Mouse (Mus musculus): ENCODE results near the gene Nup214. TPM values are rescaled to one million over a fixed set of nuclear protein-coding genes. Genes with fewer than 3 reads are reported as not detected.

Gene Nup214
- polyA plus RNA-seq, 1 experiment: 42.2 TPM

- H3K27me3 ChIP-seq (ENCODE audit: control insufficient read depth, insufficient read depth, insufficient read length): peaks cover 71% of the 10 kb centered on the region
- TF ChIP-seq MAX (IDR thresholded peaks at IDR 0.05) (no peak), MYOG (IDR thresholded peaks at IDR 0.05; ENCODE audit: control insufficient read depth, extremely low read depth, insufficient read length) (no peak), MYOD1 (IDR thresholded peaks at IDR 0.05; ENCODE audit: control insufficient read depth, insufficient read length, low read depth) (no peak), FOSL1 (IDR thresholded peaks at IDR 0.05; ENCODE audit: insufficient read depth, low read length, poor library complexity, severe bottlenecking) (no peak), CEBPB (IDR thresholded peaks at IDR 0.05; ENCODE audit: low read depth) (no peak), CTCF (IDR thresholded peaks at IDR 0.05; ENCODE audit: control insufficient read depth, insufficient read depth, insufficient read length) (no peak), USF1 (IDR thresholded peaks at IDR 0.05; ENCODE audit: low read depth) (no peak)
- no peaks in the 10 kb centered on the region for H3K36me3 ChIP-seq (ENCODE audit: control insufficient read depth, insufficient read depth)
- no peak overlapping the region for H3ac ChIP-seq (ENCODE audit: control insufficient read depth, insufficient read length, low read depth)
- H3K4me3 ChIP-seq (ENCODE audit: insufficient read depth, poor library complexity, severe bottlenecking): no peak overlapping the region
- no peaks in the 10 kb centered on the region for H3K79me2 ChIP-seq (ENCODE audit: control insufficient read depth, insufficient read depth)
- H3K79me3 ChIP-seq (ENCODE audit: low read depth): no peaks in the 10 kb centered on the region
Observed at GRCm38 (mm10) chr2:32080681-32081080, 106.4 kb downstream of the Nup214 start.

GRCm38 (mm10) chr2:32081296-32081929 lies 107.2 kb downstream of the Nup214 start:
- H3K79me2 ChIP-seq (ENCODE audit: control insufficient read depth, insufficient read depth): no peaks in the 10 kb centered on the region
- H3ac ChIP-seq (ENCODE audit: control insufficient read depth, insufficient read length, low read depth): no peak overlapping the region
- no peaks in the 10 kb centered on the region for H3K36me3 ChIP-seq (ENCODE audit: control insufficient read depth, insufficient read depth)
- peaks cover 77% of the 10 kb centered on the region for H3K27me3 ChIP-seq (ENCODE audit: control insufficient read depth, insufficient read depth, insufficient read length)
- no peak overlapping the region for H3K4me3 ChIP-seq (ENCODE audit: insufficient read depth, poor library complexity, severe bottlenecking)
- H3K79me3 ChIP-seq (ENCODE audit: low read depth): no peaks in the 10 kb centered on the region
- TF ChIP-seq CTCF (IDR thresholded peaks at IDR 0.05; ENCODE audit: control insufficient read depth, insufficient read depth, insufficient read length) (no peak), USF1 (IDR thresholded peaks at IDR 0.05; ENCODE audit: low read depth) (no peak), CEBPB (IDR thresholded peaks at IDR 0.05; ENCODE audit: low read depth) (no peak), MYOD1 (IDR thresholded peaks at IDR 0.05; ENCODE audit: control insufficient read depth, insufficient read length, low read depth) (no peak), FOSL1 (IDR thresholded peaks at IDR 0.05; ENCODE audit: insufficient read depth, low read length, poor library complexity, severe bottlenecking) (no peak), MAX (IDR thresholded peaks at IDR 0.05) (no peak), MYOG (IDR thresholded peaks at IDR 0.05; ENCODE audit: control insufficient read depth, extremely low read depth, insufficient read length) (no peak)

GRCm38 (mm10) chr2:32082229-32082628 lies 108.0 kb downstream of the Nup214 start:
- Histone ChIP-seq H3ac (ENCODE audit: control insufficient read depth, insufficient read length, low read depth) (no peak overlapping the region), H3K4me3 (ENCODE audit: insufficient read depth, poor library complexity, severe bottlenecking) (no peak overlapping the region), H3K36me3 (ENCODE audit: control insufficient read depth, insufficient read depth) (no peaks in the 10 kb centered on the region), H3K79me2 (ENCODE audit: control insufficient read depth, insufficient read depth) (no peaks in the 10 kb centered on the region), H3K79me3 (ENCODE audit: low read depth) (no peaks in the 10 kb centered on the region), H3K27me3 (ENCODE audit: control insufficient read depth, insufficient read depth, insufficient read length) (peaks cover 83% of the 10 kb centered on the region)
- no peak for TF ChIP-seq MYOG (IDR thresholded peaks at IDR 0.05; ENCODE audit: control insufficient read depth, extremely low read depth, insufficient read length)
- no peak for TF ChIP-seq MYOD1 (IDR thresholded peaks at IDR 0.05; ENCODE audit: control insufficient read depth, insufficient read length, low read depth)
- no peak for TF ChIP-seq MAX (IDR thresholded peaks at IDR 0.05)
- TF ChIP-seq CEBPB (IDR thresholded peaks at IDR 0.05; ENCODE audit: low read depth): no peak

- no peak overlapping the region for H3ac ChIP-seq (ENCODE audit: control insufficient read depth, insufficient read length, low read depth)
- no peaks in the 10 kb centered on the region for H3K79me3 ChIP-seq (ENCODE audit: low read depth)
- no peaks in the 10 kb centered on the region for H3K36me3 ChIP-seq (ENCODE audit: control insufficient read depth, insufficient read depth)
- H3K4me3 ChIP-seq (ENCODE audit: insufficient read depth, poor library complexity, severe bottlenecking): no peak overlapping the region
- H3K79me2 ChIP-seq (ENCODE audit: control insufficient read depth, insufficient read depth): no peaks in the 10 kb centered on the region
- peaks cover 88% of the 10 kb centered on the region for H3K27me3 ChIP-seq (ENCODE audit: control insufficient read depth, insufficient read depth, insufficient read length)
- TF ChIP-seq MYOD1 (IDR thresholded peaks at IDR 0.05; ENCODE audit: control insufficient read depth, insufficient read length, low read depth) (no peak), FOSL1 (IDR thresholded peaks at IDR 0.05; ENCODE audit: insufficient read depth, low read length, poor library complexity, severe bottlenecking) (no peak), CEBPB (IDR thresholded peaks at IDR 0.05; ENCODE audit: low read depth) (no peak), CTCF (IDR thresholded peaks at IDR 0.05; ENCODE audit: control insufficient read depth, insufficient read depth, insufficient read length) (no peak), USF1 (IDR thresholded peaks at IDR 0.05; ENCODE audit: low read depth) (no peak), MYOG (IDR thresholded peaks at IDR 0.05; ENCODE audit: control insufficient read depth, extremely low read depth, insufficient read length) (no peak), MAX (IDR thresholded peaks at IDR 0.05) (no peak)
Observed at GRCm38 (mm10) chr2:32083159-32084011, 109.1 kb downstream of the Nup214 start.

- Histone ChIP-seq H3K27me3 (ENCODE audit: control insufficient read depth, insufficient read depth, insufficient read length) (peaks cover 83% of the 10 kb centered on the region), H3K79me2 (ENCODE audit: control insufficient read depth, insufficient read depth) (no peaks in the 10 kb centered on the region), H3K4me3 (ENCODE audit: insufficient read depth, poor library complexity, severe bottlenecking) (no peak within 1 kb of the TSS), H3K36me3 (ENCODE audit: control insufficient read depth, insufficient read depth) (no peaks in the 10 kb centered on the region), H3K79me3 (ENCODE audit: low read depth) (no peaks in the 10 kb centered on the region), H3ac (ENCODE audit: control insufficient read depth, insufficient read length, low read depth) (no peak within 1 kb of the TSS)
- no peak for TF ChIP-seq MYOG (IDR thresholded peaks at IDR 0.05; ENCODE audit: control insufficient read depth, extremely low read depth, insufficient read length)
- no peak for TF ChIP-seq MYOD1 (IDR thresholded peaks at IDR 0.05; ENCODE audit: control insufficient read depth, insufficient read length, low read depth)
- no peak for TF ChIP-seq CTCF (IDR thresholded peaks at IDR 0.05; ENCODE audit: control insufficient read depth, insufficient read depth, insufficient read length)
Observed at GRCm38 (mm10) chr2:32084111-32084871, 110.1 kb downstream of the Nup214 start, which contains the start of gene Fam78a. TSS of gene Fam78a (minus strand) at chr2:32084857.
